ENCODE assay signal across 8 mouse cellular contexts in genomic region chr7:3411160-3411941, GRCm38 (mm10). TPM values are rescaled to one million over a fixed set of nuclear protein-coding genes. Genes with fewer than 3 reads are reported as not detected.
A peak's percentile ranks its signal among the peaks of the same experiment; 100 is the strongest.
DNase-seq lines count a peak whose midpoint lies in the region; ATAC-seq and TF ChIP-seq lines count a peak whose summit lies in the region.

No protein-coding gene starts in this region.

- no peaks in the 10 kb centered on the region for H3K36me3 ChIP-seq in embryonic facial prominence, embryonic 15.5 days
- no peaks in the 10 kb centered on the region for H3K36me3 ChIP-seq in intestine, embryonic 16.5 days (ENCODE audit: control insufficient read depth, insufficient read depth, low read length)
- no peaks in the 10 kb centered on the region for H3K36me3 ChIP-seq in lung, postnatal 0 days (ENCODE audit: insufficient read depth, low read length)

- H3K9ac ChIP-seq in embryonic facial prominence, embryonic 15.5 days: no peak overlapping the region; the same call in 1 of the 2 replicates
- H3K9ac ChIP-seq in intestine, embryonic 16.5 days (ENCODE audit: low read depth, low read length): peak overlapping the region; percentile 37; the same call in 1 of the 2 replicates
- H3K9ac ChIP-seq in lung, postnatal 0 days (replicated peaks; ENCODE audit: low read depth): no peak overlapping the region

- WGBS in embryonic facial prominence, embryonic 15.5 days: 1% methylated on average over 33 of the region's 33 CpGs
- under 1% methylated on average over 33 of the region's 33 CpGs for WGBS in intestine, embryonic 16.5 days
- 1% methylated on average over 33 of the region's 33 CpGs for WGBS in lung, postnatal 0 days

- TF ChIP-seq EP300 in lung, postnatal 0 days (IDR thresholded peaks at IDR 0.05): no peak

- TF ChIP-seq CTCF in lung, postnatal 0 days (IDR thresholded peaks at IDR 0.05): no peak

- no peaks in the 10 kb centered on the region for H3K9me3 ChIP-seq in embryonic facial prominence, embryonic 15.5 days (replicated peaks)
- H3K9me3 ChIP-seq in intestine, embryonic 16.5 days (ENCODE audit: control insufficient read depth, low read length): no peaks in the 10 kb centered on the region
- no peaks in the 10 kb centered on the region for H3K9me3 ChIP-seq in lung, postnatal 0 days (ENCODE audit: low read length)

- H3K27me3 ChIP-seq in embryonic facial prominence, embryonic 15.5 days: peaks cover 63% of the 10 kb centered on the region
- peaks cover 56% of the 10 kb centered on the region for H3K27me3 ChIP-seq in intestine, embryonic 16.5 days (replicated peaks; ENCODE audit: control insufficient read depth, insufficient read depth, low read length)
- H3K27me3 ChIP-seq in lung, postnatal 0 days (replicated peaks; ENCODE audit: insufficient read depth, low read length): peaks cover 56% of the 10 kb centered on the region

- peaks cover 23% of the 10 kb centered on the region for H3K4me1 ChIP-seq in embryonic facial prominence, embryonic 15.5 days
- H3K4me1 ChIP-seq in intestine, embryonic 16.5 days (ENCODE audit: control insufficient read depth, insufficient read depth, low read length): peaks cover 8% of the 10 kb centered on the region
- H3K4me1 ChIP-seq in lung, postnatal 0 days (ENCODE audit: insufficient read depth, low read depth, low read length): no peaks in the 10 kb centered on the region

- H3K4me2 ChIP-seq in embryonic facial prominence, embryonic 15.5 days (replicated peaks): peak overlapping the region; percentile 65
- peak overlapping the region; percentile 67 for H3K4me2 ChIP-seq in intestine, embryonic 16.5 days (ENCODE audit: low read depth, low read length)
- H3K4me2 ChIP-seq in lung, postnatal 0 days (replicated peaks; ENCODE audit: low read depth, low read length): peak overlapping the region; percentile 35

- no peak overlapping the region for H3K27ac ChIP-seq in embryonic facial prominence, embryonic 15.5 days (replicated peaks)
- H3K27ac ChIP-seq in intestine, embryonic 16.5 days (ENCODE audit: low read length): no peak overlapping the region
- no peak overlapping the region for H3K27ac ChIP-seq in lung, postnatal 0 days (ENCODE audit: low read length)

- peak overlapping the region; percentile 41 for H3K4me3 ChIP-seq in embryonic facial prominence, embryonic 15.5 days (replicated peaks)
- peak overlapping the region; percentile 41 for H3K4me3 ChIP-seq in intestine, embryonic 16.5 days (ENCODE audit: low read length)
- H3K4me3 ChIP-seq in lung, postnatal 0 days (ENCODE audit: low read depth, low read length): peak overlapping the region; percentile 15; the same call in 1 of the 2 replicates

- DNase-seq in layer of hippocampus, adult 9-11 months: peak; percentile 69
- no peak for DNase-seq in layer of hippocampus, adult 11-12 months (ENCODE audit: low spot score)
- DNase-seq in adrenal gland, postnatal 25 days: peak; percentile 47
- peak; percentile 16 for DNase-seq in lung, postnatal 0 days (ENCODE audit: low spot score)
- peak; percentile 45 for DNase-seq in retina, postnatal 7 days (ENCODE audit: low read depth, low spot score)
- DNase-seq in layer of hippocampus, postnatal 10 days (ENCODE audit: low spot score in 2 of 2): no peak

- ATAC-seq in embryonic facial prominence, embryonic 15.5 days (ENCODE audit: insufficient number of reproducible peaks, low FRiP score, low TSS enrichment, low read depth): peak; percentile 86
- ATAC-seq in intestine, embryonic 16.5 days: peak; percentile 80
- peak; percentile 57 for ATAC-seq in lung, postnatal 0 days

RNA-seq across cellular contexts. Expression of gene Cacng6, which starts 12.6 kb away (rescaled TPM):
- not detected in 2 replicates for total RNA-seq in adrenal gland, postnatal 25 days (2021)
- polyA plus RNA-seq in embryonic facial prominence, embryonic 15.5 days (2015; fragmentation: Nextera tagmentation; extraction: Ambion mirVana): 5.1 and 7.3 TPM in 2 replicates
- 0.13 and 0.21 TPM in 2 replicates for polyA plus RNA-seq in intestine, embryonic 16.5 days (2015; fragmentation: Nextera tagmentation; extraction: Ambion mirVana)
- not detected in 2 replicates for polyA plus RNA-seq in lung, postnatal 0 days (2015; fragmentation: Nextera tagmentation; extraction: Ambion mirVana)
- total RNA-seq in layer of hippocampus, postnatal 10 days (2021): 1 to 10 TPM in 1 of 2 experiments, under 1 TPM in 1; 0.56 to 1.2 TPM

RNA-seq across cellular contexts. Expression of gene Cacng8, which starts 20.9 kb away (rescaled TPM):
- total RNA-seq in adrenal gland, postnatal 25 days (2021): 2.5 and 5.1 TPM in 2 replicates
- polyA plus RNA-seq in embryonic facial prominence, embryonic 15.5 days (2015; fragmentation: Nextera tagmentation; extraction: Ambion mirVana): 2.2 and 3.0 TPM in 2 replicates
- polyA plus RNA-seq in intestine, embryonic 16.5 days (2015; fragmentation: Nextera tagmentation; extraction: Ambion mirVana): 0.93 and 1.2 TPM in 2 replicates
- 0.13 TPM in 1 of 2 replicates, not detected in the other for polyA plus RNA-seq in lung, postnatal 0 days (2015; fragmentation: Nextera tagmentation; extraction: Ambion mirVana)
- 100 to 1,000 TPM; 294 to 302 TPM for total RNA-seq in layer of hippocampus, postnatal 10 days (2021)

Comparison
In these comparisons a context has a peak if more than half of its experiments do, and no peak if none do; other contexts are left out.
1. DNase-seq: peak in layer of hippocampus, adult 9-11 months (single experiment), adrenal gland, postnatal 25 days (single experiment), lung, postnatal 0 days (single experiment) and retina, postnatal 7 days (single experiment); none in layer of hippocampus, adult 11-12 months (single experiment) and layer of hippocampus, postnatal 10 days (0 of 2).
2. Peak in every context shown above with its lines, with median percentiles within 50 percentile points of each other: ATAC-seq, H3K4me2 ChIP-seq and H3K4me3 ChIP-seq.